Mouse (Mus musculus): ENCODE data around the gene Hdac10.

Gene Hdac10

GRCm38 (mm10) chr15:89075478-89076147 is 52.9 kb downstream of the Hdac10 start:
- DNase-seq (ENCODE audit: low read depth, low spot score): peak; percentile 72

GRCm38 (mm10) chr15:89074613-89075477 is 53.7 kb downstream of the Hdac10 start, which contains the start of gene Trabd:
Trabd (plus strand) TSS chr15:89075124.
- no peak for DNase-seq (ENCODE audit: low read depth, low spot score)

- no peak for DNase-seq (ENCODE audit: low read depth, low spot score)
Observed at GRCm38 (mm10) chr15:89073993-89074603, 54.4 kb downstream of the Hdac10 start.

All from R1 (cell line).